Mouse (Mus musculus): ENCODE data around the gene Mknk2. TPM values are rescaled to one million over a fixed set of nuclear protein-coding genes. Genes with fewer than 3 reads are reported as not detected.

Gene Mknk2
- polyA plus RNA-seq (2015; fragmentation: Nextera tagmentation; extraction: Ambion mirVana), result 99.0 and 105 TPM in 2 replicates

DNA sequence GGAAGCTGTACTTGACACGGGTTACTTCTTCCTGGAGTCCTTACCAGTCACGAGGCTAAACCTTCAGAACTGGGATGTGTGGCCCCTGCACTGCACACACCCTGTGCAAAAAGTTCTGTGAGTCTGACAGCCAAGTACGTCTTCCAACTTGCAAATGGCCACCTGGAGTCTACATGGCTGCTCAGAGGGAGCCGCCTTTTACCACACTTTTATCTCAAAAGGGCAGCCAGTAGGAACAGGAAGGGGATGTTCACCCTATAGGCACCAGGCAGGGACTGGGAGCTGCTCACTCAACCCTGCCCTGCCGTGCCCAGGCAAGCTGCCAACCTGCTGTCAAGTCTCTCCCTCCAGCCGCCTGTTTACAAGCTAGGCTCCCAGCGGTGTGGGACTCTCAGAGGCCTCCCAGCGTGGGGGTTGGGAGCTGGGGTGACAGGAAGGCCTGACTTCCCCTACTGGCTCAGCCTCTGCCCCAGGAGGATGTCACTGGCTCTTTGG, at the start of gene Mknk2:
Mknk2 (minus strand) TSS at position 171 of the 495 bp plus-strand sequence.
- peak; percentile 11 for ATAC-seq (ENCODE audit: insufficient number of reproducible peaks, low FRiP score, low TSS enrichment, low read depth)
- no peaks in the 10 kb centered on the region for H3K36me3 ChIP-seq
- peak within 1 kb of the TSS; percentile 65 for H3K9ac ChIP-seq
- 16% methylated on average over 8 of the region's 8 CpGs for WGBS
- H3K4me2 ChIP-seq (replicated peaks), result peak within 1 kb of the TSS; percentile 84
- H3K27ac ChIP-seq (replicated peaks), result peak within 1 kb of the TSS; percentile 99
- peak within 1 kb of the TSS; percentile 97 for H3K4me3 ChIP-seq (replicated peaks)
- no peaks in the 10 kb centered on the region for H3K9me3 ChIP-seq (replicated peaks)
- H3K27me3 ChIP-seq, result no peaks in the 10 kb centered on the region
- H3K4me1 ChIP-seq, result peaks cover 61% of the 10 kb centered on the region

DNA sequence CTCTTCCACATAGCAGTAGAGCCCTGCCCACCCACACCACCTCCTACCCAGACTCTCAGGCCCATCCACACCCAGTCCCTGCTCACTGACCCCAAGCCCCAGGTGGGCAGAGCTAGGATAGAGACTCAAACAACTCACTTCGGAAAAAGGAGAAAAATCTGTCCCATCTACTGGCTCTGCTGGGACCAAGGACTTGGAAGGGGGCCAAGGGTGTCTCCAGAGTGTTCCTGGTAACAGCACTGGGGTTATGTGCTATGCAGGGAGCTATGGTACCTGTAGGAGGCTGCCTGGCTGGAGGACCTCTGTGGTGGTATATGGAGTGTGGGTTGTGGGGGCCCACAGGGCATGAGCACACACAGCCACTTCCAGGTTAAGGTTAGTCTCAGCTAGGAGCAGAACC, 39.4 kb upstream of the Mknk2 start:
- WGBS, result 88% methylated on average over 1 of the region's 1 CpGs
- H3K9me3 ChIP-seq (replicated peaks), result no peaks in the 10 kb centered on the region
- H3K4me1 ChIP-seq, result no peaks in the 10 kb centered on the region

GRCm38 (mm10) chr10:80710834-80711233, 32.9 kb upstream of the Mknk2 start:
- Histone ChIP-seq H3K9ac (no peak overlapping the region), H3K4me3 (replicated peaks) (no peak overlapping the region), H3K36me3 (peaks cover 97% of the 10 kb centered on the region), H3K27me3 (no peaks in the 10 kb centered on the region), H3K9me3 (replicated peaks) (no peaks in the 10 kb centered on the region), H3K4me1 (no peaks in the 10 kb centered on the region), H3K4me2 (replicated peaks) (no peak overlapping the region), H3K27ac (replicated peaks) (no peak overlapping the region)
- 81% methylated on average over 3 of the region's 3 CpGs for WGBS
- ATAC-seq (ENCODE audit: insufficient number of reproducible peaks, low FRiP score, low TSS enrichment, low read depth), result no peak

More for the DNA sequence above, 39.4 kb upstream of the Mknk2 start:
- Histone ChIP-seq H3K27me3 (no peaks in the 10 kb centered on the region), H3K27ac (replicated peaks) (no peak overlapping the region), H3K9ac (no peak overlapping the region), H3K4me2 (replicated peaks) (no peak overlapping the region), H3K36me3 (peaks cover 100% of the 10 kb centered on the region), H3K4me3 (replicated peaks) (no peak overlapping the region)
- no peak for ATAC-seq (ENCODE audit: insufficient number of reproducible peaks, low FRiP score, low TSS enrichment, low read depth)

DNA sequence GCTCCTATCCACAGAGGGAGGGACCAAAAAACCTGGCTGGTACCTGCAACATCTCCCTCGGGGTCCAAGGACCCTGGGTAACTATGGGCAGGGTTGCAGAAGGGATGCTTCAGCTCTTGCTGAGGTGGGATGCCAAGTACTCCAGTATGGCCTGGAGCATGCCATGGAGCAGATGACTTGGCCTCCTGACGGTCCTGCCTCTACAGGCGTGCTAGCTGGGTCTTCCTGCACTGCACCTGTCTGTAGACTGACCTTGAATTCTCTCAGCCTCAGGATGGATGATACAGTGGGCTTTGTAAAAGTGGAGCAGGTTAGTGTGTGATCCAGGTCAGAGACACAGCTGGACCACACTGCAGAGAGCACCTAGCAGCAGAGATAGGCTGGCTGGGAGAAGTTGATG, 27.6 kb upstream of the Mknk2 start:
- no peak for ATAC-seq (ENCODE audit: insufficient number of reproducible peaks, low FRiP score, low TSS enrichment, low read depth)
- Histone ChIP-seq H3K36me3 (peaks cover 44% of the 10 kb centered on the region), H3K27ac (replicated peaks) (no peak overlapping the region), H3K27me3 (no peaks in the 10 kb centered on the region), H3K4me1 (peaks cover 29% of the 10 kb centered on the region), H3K9ac (no peak overlapping the region), H3K4me2 (replicated peaks) (no peak overlapping the region), H3K9me3 (replicated peaks) (no peaks in the 10 kb centered on the region), H3K4me3 (replicated peaks) (no peak overlapping the region)
- WGBS, result 69% methylated on average over 3 of the region's 3 CpGs

DNA sequence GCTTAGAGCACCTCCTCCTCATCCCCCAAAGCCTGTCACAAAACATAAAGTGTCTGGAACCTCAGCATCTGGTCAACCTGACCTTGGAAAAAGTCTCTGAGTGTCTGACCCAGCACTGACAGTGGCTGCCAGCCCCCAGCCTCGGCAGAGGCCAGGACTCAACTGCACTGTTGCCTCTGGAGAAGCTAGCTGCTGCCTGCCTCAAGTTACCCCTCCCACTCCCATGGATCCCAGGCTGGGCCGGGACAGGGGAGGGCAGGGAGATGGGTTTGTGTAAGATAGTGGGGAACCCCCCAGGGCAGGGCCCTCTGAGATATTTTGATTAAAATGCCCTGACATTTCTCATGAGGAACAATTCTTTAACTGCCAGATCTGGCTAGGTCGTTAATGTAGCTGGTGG, 27.1 kb upstream of the Mknk2 start:
- WGBS, result 65% methylated on average over 3 of the region's 3 CpGs
- H3K4me1 ChIP-seq, result peaks cover 33% of the 10 kb centered on the region
- H3K9ac ChIP-seq, result no peak overlapping the region
- no peak overlapping the region for H3K4me3 ChIP-seq (replicated peaks)
- no peaks in the 10 kb centered on the region for H3K27me3 ChIP-seq
- H3K4me2 ChIP-seq (replicated peaks), result no peak overlapping the region
- no peaks in the 10 kb centered on the region for H3K9me3 ChIP-seq (replicated peaks)
- H3K27ac ChIP-seq (replicated peaks), result no peak overlapping the region
- peaks cover 40% of the 10 kb centered on the region for H3K36me3 ChIP-seq
- ATAC-seq (ENCODE audit: insufficient number of reproducible peaks, low FRiP score, low TSS enrichment, low read depth), result no peak

GRCm38 (mm10) chr10:80704418-80704817, 26.5 kb upstream of the Mknk2 start:
- 83% methylated on average over 5 of the region's 5 CpGs for WGBS
- H3K4me2 ChIP-seq (replicated peaks), result no peak overlapping the region
- peaks cover 36% of the 10 kb centered on the region for H3K4me1 ChIP-seq
- H3K9ac ChIP-seq, result no peak overlapping the region
- no peak overlapping the region for H3K27ac ChIP-seq (replicated peaks)
- no peak for ATAC-seq (ENCODE audit: insufficient number of reproducible peaks, low FRiP score, low TSS enrichment, low read depth)
- H3K4me3 ChIP-seq (replicated peaks), result no peak overlapping the region
- H3K36me3 ChIP-seq, result peaks cover 34% of the 10 kb centered on the region
- no peaks in the 10 kb centered on the region for H3K27me3 ChIP-seq
- H3K9me3 ChIP-seq (replicated peaks), result no peaks in the 10 kb centered on the region

DNA sequence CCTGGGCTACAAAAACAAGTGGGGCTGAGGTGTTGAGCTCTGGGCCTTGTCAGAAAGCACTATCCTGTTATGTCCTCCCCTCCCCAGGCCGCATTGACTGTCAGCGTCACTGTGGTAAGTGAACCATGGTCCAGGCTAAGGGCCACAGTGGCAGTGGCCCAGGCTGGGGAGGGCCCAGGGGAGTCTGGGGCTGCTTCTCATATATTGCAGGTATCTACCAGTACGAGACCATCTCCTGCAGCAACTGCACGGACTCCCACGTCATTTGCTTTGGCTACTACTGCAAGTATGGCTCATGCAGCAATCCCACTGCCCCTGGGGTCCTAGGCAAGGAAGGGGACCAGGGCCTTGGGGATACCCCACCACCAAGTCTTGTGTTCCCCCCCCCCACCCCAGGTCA, 25.7 kb upstream of the Mknk2 start:
- no peaks in the 10 kb centered on the region for H3K27me3 ChIP-seq
- H3K4me2 ChIP-seq (replicated peaks), result peak overlapping the region; percentile 90
- H3K4me1 ChIP-seq, result peaks cover 36% of the 10 kb centered on the region
- no peak overlapping the region; the same call in 1 of the 2 replicates for H3K27ac ChIP-seq (replicated peaks)
- peaks cover 26% of the 10 kb centered on the region for H3K36me3 ChIP-seq
- H3K9ac ChIP-seq, result 0 out of 2 replicates have a peak overlapping the region, but pooled peaks have one; percentile 55
- WGBS, result 86% methylated on average over 5 of the region's 5 CpGs
- H3K9me3 ChIP-seq (replicated peaks), result no peaks in the 10 kb centered on the region
- ATAC-seq (ENCODE audit: insufficient number of reproducible peaks, low FRiP score, low TSS enrichment, low read depth), result no peak
- H3K4me3 ChIP-seq (replicated peaks), result peak overlapping the region; percentile 70

DNA sequence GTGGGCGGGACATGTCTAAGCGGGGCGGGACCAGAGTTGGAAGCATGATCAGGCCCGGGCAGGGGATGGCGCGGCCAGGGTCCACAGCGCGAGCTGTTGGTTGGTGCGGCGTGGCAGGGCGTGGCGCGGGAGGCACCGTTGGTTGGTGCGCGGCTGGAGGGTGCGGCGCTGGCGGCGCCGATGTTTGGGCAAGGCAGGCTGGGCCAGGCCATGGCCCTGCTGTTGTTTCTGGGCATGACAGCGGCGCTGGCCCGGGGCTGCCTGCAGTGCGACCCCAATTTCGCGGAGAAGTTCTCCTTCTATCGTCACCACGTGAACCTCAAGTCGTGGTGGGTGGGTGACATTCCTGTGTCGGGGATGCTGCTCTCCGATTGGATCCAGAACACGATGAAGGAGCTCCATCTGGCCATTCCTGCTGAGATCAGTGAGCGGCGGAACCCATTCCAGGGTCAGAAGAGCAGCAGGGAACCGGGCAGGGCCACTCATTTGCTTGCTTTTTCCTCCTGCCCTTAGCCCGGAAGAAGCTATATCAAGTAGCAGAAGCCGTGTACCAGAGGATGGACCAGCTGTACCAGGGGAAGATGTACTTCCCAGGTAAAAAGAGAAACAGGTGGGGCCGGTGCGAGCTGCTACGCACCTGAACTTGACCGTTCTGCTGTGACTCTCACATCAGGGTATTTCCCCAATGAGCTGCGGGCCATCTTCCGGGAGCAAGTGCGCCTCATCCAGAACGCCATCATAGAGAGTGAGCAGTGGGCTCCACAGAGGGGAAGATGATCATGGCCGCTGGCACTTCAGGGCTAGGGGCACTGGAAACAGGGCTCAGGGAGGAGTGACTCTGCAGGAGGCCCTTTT, 24.9 kb upstream of the Mknk2 start:
- Histone ChIP-seq H3K27ac (replicated peaks) (peak overlapping the region; percentile 86), H3K27me3 (no peaks in the 10 kb centered on the region), H3K9me3 (replicated peaks) (no peaks in the 10 kb centered on the region), H3K36me3 (peaks cover 17% of the 10 kb centered on the region), H3K9ac (peak overlapping the region; percentile 55), H3K4me2 (replicated peaks) (peak overlapping the region; percentile 90), H3K4me3 (replicated peaks) (peak overlapping the region; percentile 70), H3K4me1 (peaks cover 40% of the 10 kb centered on the region)
- peak; percentile 89 for ATAC-seq (ENCODE audit: insufficient number of reproducible peaks, low FRiP score, low TSS enrichment, low read depth)
- WGBS, result 2% methylated on average over 47 of the region's 47 CpGs

- Histone ChIP-seq H3K9ac (peak within 1 kb of the TSS; percentile 55), H3K4me1 (peaks cover 45% of the 10 kb centered on the region), H3K9me3 (replicated peaks) (no peaks in the 10 kb centered on the region), H3K27ac (replicated peaks) (peak within 1 kb of the TSS; percentile 86), H3K4me3 (replicated peaks) (peak within 1 kb of the TSS; percentile 70), H3K36me3 (peaks cover 9% of the 10 kb centered on the region), H3K27me3 (no peaks in the 10 kb centered on the region), H3K4me2 (replicated peaks) (peak within 1 kb of the TSS; percentile 90)
- WGBS, result under 1% methylated on average over 59 of the region's 59 CpGs
- peak; percentile 97 for ATAC-seq (ENCODE audit: insufficient number of reproducible peaks, low FRiP score, low TSS enrichment, low read depth)
Measured at GRCm38 (mm10) chr10:80701721-80702535, 24.0 kb upstream of the Mknk2 start, which contains the start of the genes Mob3a and Izumo4. Gene Mob3a (minus strand): TSS chr10:80701977. Gene Izumo4 (plus strand): TSS chr10:80702184.

DNA sequence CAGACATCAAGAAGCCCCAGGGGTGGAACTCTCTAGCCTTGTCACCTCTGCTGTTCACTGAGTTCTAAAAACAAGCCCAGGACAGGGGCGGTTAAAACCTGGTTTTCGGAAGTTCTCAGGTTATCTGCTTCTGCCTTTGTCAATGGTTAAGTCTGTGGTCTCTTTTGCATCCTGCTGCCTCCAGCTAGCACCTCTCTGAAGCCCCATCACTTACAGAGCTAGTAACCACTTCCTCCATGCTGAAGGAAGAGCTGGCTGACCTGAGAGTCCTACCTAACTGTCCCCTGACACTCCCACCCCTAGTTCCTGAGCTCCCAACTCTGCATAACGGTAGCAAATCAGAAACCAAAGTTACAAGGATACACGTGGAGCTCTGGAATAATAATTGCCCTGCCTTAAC, 22.8 kb upstream of the Mknk2 start:
- no peak overlapping the region for H3K9ac ChIP-seq
- WGBS, result 46% methylated on average over 4 of the region's 4 CpGs
- H3K4me2 ChIP-seq (replicated peaks), result peak overlapping the region; percentile 90
- peaks cover 56% of the 10 kb centered on the region for H3K4me1 ChIP-seq
- H3K27me3 ChIP-seq, result no peaks in the 10 kb centered on the region
- H3K4me3 ChIP-seq (replicated peaks), result peak overlapping the region; percentile 70
- no peak for ATAC-seq (ENCODE audit: insufficient number of reproducible peaks, low FRiP score, low TSS enrichment, low read depth)
- H3K27ac ChIP-seq (replicated peaks), result 0 out of 2 replicates have a peak overlapping the region, but pooled peaks have one; percentile 86
- no peaks in the 10 kb centered on the region for H3K9me3 ChIP-seq (replicated peaks)
- H3K36me3 ChIP-seq, result no peaks in the 10 kb centered on the region

- Histone ChIP-seq H3K4me3 (replicated peaks) (0 out of 2 replicates have a peak overlapping the region, but pooled peaks have one; percentile 6), H3K36me3 (no peaks in the 10 kb centered on the region), H3K9ac (no peak overlapping the region), H3K4me2 (replicated peaks) (peak overlapping the region; percentile 90; the same call in 1 of the 2 replicates), H3K9me3 (replicated peaks) (no peaks in the 10 kb centered on the region), H3K27me3 (no peaks in the 10 kb centered on the region), H3K27ac (replicated peaks) (no peak overlapping the region), H3K4me1 (peaks cover 61% of the 10 kb centered on the region)
- no peak for ATAC-seq (ENCODE audit: insufficient number of reproducible peaks, low FRiP score, low TSS enrichment, low read depth)
- WGBS, result 85% methylated on average over 7 of the region's 7 CpGs
Measured at GRCm38 (mm10) chr10:80700038-80700504, 22.2 kb upstream of the Mknk2 start.
